Mouse (Mus musculus) heart, adult 11 months (tissue): ENCODE data around the gene Syngr2.
"Not testable (repeated sequence)": the region's sequence is repeated elsewhere in the genome, so short reads cannot be mapped to it uniquely, and the experiment has no call there.

Experiments
- DNase-seq: peaks from one replicate; pipeline ENCODE4 v3.0.0; 2022

The Syngr2 gene

DNA sequence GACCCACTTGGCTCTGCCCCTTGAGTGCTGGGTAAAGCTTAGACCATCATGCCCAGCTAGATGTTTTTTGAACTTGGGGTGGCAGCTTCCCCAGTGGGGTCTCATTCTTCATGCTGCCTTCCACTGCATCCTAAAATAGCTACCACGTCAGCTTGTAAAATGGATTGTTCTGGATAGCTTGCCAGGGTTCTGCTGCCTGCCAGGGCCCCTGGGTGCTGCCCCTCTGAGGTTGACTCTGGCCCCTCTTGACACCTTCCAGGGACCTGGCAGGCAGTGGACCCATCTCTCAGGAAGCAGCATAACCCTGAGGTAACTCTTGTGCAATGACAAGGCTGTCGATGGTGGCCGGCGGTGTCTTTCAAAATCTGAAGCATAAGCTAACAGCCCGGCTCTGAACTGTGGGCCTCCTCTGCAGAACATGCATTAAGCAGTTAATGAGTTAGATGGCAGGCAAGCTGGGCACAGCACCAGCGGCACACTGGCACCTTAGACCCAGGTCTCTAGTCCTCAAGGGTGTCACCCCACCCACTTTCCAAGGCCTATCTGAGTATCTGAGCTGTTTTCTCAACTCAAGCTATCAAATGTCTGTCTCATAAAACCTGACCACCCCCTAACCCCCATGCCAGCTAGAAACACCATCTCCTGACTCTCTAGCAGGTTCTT, 5.4 kb downstream of the Syngr2 start:
- DNase-seq, result peak; percentile 89

DNA sequence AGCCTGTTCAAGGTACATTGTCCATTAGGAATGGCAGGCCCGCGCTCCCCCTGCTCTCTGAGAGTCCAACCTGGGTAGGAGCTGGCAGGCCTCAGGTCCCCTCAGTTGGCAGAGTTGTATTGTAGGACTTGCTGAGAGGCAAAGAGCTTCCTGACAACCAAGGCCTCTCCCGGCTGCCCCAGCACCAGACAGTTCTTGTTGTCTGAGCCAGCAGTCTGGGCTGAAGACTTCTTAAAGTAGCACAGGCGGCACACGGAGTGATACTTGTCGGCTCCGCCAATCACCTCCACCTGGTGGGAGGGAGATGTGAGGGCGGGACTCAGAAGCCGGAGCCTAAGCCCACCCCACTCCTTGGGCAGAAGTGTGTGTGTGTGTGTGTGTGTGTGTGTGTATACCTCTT, 6.4 kb downstream of the Syngr2 start:
- peak; percentile 93 for DNase-seq

DNA sequence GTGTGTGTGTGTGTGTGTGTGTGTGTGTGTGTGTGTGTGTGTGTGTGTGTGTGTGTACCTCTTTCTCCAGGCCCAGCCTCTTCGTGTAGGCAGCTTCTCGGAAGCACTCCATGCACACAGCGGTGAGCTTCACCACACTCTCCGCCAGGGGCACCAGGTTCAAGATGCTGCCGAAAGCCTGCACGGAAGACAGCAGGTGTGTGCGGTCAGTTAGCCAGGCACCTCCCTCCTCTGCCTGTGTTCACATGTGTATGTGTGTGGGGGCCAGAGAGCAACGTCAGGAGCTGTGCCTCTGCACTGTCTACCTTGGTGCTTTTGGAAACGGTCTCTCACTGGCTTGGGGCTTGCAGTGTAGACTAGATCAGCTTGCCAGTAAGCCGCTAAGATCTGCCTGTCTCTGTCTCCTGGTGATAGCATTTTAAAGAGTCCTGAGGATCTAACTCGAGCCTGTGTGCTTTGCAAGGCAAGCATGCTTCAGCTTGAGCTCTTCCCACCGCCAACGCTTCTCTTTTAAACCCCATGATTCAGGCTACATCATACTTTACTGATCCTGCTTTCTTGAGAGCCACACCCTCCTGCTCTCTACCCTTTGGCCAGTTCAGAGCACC, 7.0 kb downstream of the Syngr2 start:
- no peak for DNase-seq

DNA sequence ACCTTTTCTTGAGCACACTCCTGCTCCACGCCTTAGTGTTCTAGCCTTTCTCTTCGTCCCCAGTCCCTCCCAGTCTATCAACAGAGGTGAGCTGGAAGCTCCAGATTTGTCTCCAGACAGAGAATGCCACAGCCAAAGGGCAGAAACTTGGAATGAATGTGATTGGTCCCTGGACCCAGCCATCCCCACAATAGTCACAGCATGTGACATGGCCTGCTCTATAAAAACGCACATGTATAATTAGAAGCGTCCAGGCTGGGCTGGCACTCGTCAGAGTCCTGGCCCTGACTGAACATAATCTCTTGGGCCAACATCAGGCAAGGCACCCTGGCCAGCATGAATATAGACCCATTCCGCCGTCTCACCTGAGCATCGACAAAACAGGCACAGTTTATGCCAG, 9.6 kb downstream of the Syngr2 start:
- DNase-seq, result peak; percentile 99

DNA sequence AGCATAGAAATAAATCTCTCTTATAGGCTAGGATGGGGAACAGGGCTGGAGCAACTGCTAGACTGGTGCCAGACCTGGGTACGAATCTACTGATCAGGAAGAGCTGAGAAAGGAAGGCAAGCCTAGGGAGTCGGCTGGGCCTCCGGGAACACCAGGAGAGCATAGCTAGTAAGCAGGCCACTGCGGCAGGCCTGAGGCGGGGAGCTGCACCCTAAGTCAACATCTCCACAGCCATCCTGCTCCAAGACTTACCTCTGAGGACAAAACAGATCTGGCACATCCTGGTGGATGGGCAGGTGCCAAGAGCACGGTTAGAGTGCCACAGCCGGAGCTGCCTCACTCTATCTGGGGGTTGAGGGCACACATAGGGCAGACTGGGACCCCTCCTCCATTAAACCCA, 10.7 kb downstream of the Syngr2 start:
- DNase-seq, result no peak

DNA sequence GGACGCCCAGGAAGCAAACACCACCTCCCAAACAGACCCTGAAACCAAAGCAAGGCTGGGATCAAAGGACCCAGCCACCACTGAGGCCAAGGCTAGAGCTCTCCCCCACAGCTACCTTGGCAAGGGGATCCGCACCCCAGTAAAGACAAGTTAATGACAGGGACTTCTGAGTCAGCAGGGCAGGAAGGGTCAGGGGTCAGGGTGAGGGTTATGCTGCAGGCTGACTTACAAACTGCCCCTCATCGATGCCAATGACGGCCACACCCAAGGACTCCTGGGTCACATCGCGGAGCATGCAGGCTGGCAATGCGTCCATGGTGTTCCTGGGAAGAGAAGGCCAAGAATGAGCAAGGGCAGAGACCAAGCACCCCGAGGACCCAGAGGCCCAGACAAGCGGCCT, 12.4 kb downstream of the Syngr2 start:
- no peak for DNase-seq

DNA sequence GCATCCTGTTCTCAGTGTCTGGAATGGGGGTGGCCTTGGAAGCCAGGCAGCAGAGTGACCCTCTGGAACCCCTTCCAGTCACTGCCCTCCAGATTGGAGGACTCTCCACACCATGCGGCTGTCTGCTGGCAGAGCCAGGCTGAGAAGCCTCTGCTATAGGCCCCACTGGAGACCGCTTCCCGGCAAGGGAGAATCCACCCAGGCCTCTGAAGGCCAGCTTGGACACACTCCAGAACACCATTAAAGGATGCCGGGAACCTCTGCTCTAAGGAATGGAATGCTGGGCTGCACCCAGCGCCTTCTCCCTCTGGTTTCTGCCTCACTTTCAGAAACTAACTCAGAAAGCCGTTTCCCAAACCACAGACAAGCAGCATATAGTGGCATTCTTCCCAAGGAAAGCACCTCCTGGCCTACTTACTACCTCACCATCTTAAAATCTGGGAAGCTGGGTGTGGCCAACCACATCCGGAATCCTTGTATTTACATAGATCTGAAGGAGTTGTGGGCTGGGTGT, 13.3 kb downstream of the Syngr2 start:
- no peak for DNase-seq

DNA sequence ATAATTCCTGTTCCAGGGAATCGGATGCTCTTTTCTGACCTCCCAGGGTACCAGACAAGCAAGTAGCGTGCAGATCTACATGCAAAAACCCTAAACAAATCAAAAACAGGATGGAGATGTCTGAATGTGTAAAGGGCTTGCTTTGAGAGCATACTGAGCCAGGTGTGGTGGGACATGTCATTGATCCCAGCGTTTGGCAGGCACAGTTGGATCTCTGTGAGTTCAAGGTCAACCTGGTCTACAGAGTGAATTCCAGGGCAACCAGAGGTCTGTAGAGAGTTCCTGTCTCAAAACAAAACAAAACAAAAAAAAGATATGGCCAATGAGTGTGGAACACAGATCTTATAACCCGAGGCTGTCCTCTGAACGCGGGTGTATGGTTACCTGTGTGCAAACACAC, 13.9 kb downstream of the Syngr2 start:
- no peak for DNase-seq

DNA sequence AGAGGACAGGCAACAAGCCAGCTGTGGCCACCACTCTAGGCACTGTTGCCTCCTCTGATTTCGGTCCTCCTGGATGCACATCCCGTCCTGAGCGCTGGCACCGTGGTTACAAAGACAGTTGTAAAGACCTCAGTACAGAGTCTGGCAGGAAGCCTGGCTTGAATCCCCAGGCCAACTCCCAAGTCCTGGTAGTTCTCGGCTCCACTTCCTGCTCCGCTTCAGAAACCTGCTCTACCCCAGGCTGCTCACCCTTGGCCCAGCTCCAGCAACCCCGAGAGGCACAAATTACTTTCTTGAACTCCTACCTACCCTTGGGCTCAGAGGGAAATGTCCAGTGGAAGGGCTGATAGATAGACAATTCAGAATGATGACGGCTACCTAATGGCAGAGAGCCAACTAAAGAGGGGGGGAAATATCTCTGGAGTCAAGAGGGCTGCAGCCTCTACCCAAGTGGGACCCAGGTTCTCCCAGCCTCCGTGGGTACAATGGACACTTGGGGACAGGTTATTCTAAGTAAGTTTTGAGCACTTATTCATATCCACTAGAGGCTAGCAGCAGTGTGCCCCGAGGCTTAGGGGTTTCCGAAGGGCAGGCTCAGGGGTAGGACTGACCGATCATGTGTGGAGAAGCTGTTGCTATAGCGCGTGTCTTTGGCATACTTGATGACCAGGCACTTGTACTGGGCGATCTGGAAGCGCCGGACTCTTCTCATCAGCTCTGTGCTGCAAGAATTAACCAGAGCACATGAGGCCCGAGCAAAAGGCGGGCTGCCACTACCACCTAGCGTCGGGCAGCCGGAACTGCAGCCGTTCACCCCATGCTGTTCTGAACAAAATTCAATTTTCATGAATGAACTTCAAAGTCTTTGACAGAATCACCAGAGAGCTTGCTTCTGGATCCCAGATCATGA, 14.8 kb downstream of the Syngr2 start:
- DNase-seq, result peak; percentile 98

DNA sequence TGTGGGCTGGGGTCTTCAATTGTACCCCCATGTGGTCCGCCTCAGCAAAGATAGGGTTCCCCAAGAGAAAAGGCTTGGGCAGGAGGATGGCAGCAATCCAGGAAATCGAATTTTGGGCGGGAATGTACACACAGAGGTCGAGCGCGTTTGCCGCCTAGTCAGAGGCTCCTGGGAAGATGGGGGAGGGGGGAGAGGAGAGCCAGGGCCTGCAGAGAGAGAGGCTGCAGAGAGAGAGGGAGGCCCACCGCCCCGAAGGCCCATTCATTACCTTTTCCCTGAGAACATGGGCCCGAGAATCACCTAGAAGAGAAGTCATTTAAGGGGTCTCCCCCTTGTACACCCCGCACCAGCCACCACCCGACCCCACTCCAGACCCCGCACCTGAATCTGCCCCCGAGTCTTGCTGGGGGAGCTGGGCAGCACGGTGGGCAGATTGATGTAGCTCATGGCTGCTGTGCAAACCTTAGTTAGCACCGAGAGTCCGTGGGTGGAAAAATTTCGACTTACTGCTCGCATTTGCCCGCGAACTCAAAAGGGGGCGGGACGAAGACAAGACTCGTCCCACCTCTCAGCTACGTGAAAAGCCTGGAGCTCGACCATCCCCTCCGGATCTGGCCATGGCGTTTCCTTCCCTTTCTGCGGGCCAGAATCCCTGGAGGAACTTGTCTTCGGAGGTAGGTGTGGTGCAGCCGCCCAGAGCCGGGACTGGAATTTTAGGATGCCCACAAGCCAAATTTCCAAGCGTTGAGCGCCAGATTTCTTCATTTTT, 16.0 kb downstream of the Syngr2 start, which contains the start of the genes Afmid and Tk1:
TSS of gene Afmid (plus strand) at position 592 of the 769 bp plus-strand sequence.
TSS of gene Tk1 (minus strand) at position 760 of the 769 bp plus-strand sequence.
- DNase-seq, result peak; percentile 98

DNA sequence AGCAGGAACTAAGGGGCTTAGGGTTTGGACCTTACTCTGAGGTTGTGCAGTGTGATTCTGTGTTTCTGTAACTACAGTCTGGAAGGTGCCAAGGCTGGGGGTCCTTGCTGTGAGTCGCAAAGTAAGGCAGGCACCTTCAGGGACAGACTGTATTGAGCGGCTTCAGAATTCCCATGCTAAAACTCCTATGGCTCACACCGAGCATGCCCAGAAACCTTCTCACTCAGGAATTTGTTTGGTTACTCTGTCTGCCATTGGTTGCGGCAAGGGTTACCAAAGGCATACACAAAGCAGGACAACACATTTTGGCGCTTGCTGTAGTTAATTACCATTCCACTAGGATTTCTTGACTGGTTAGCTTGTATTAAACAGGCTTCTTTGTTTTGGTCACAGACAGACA, 16.7 kb downstream of the Syngr2 start:
- DNase-seq, result no peak

DNA sequence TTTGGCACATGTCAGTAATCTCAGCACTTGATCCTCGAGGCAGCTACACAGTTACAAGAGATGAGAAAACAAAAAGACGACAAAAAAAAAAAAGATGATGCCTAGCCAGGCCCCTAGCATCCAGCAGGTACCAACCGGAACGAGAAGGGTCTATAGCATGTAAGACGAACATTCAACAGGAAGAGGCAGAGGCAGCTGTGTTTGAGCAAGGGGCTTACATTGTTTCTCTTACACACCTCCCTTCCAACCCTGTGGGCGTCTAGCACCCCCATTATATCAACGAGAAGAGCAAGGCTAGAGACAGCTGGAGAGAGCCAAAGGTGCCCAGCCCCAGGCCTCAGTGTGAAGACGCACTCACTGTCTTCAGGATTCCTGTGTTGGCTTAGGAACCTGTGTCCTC, 17.4 kb downstream of the Syngr2 start:
- no peak for DNase-seq

DNA sequence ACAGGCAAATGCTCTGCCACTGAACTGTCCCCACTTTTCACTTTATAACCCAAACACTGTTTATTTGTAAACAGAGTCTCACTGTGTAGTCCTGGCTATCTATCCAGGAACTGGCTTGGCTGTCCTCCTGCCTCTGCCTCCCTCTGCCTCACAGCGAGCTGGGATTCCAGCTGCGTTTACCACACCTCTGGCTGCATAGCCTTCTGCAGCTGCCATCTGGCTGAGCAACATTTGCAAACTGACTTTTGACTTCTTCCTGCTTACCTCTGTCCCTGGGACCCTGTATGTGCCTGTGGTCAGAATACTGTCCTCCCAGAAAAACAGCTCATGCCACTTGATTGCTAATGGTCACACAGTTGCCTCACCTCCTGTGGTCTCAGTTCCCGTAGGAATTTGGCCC, 17.9 kb downstream of the Syngr2 start:
- DNase-seq, result no peak

DNA sequence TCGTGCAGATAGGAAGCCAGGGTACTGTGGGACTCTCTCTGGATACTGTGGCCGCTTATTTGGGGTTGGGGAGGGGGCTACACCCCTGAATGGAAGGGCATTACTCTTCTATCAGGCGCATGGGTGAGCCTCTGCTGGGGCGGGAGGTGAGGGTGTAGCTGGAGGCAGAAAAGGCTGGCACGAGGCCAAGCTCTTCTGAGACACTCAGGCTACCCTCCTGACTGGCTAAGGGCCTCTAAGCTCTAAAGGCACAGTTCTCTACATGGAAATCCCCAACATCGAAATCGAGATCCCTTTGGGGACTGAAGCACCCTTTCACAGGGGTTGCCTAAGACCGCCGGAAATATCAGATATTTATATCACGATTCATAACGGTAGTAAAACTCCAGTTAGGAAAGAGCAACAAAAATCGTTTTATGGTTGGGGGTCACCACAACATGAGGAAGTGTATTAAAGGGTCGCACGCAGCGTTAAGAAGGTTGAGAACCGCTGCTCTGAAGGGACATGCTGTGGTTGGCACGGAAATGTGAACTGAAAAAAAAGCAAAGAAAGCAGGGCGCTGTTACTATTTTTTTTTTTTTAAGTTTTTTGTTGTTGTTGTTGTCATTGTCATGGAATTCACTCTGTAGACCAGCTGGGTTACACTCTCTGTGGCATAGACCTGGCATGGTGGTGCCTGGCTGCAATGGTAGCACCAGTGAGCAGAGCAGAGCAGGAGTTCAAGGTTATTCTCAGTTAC, 18.9 kb downstream of the Syngr2 start:
- peak; percentile 96 for DNase-seq

DNA sequence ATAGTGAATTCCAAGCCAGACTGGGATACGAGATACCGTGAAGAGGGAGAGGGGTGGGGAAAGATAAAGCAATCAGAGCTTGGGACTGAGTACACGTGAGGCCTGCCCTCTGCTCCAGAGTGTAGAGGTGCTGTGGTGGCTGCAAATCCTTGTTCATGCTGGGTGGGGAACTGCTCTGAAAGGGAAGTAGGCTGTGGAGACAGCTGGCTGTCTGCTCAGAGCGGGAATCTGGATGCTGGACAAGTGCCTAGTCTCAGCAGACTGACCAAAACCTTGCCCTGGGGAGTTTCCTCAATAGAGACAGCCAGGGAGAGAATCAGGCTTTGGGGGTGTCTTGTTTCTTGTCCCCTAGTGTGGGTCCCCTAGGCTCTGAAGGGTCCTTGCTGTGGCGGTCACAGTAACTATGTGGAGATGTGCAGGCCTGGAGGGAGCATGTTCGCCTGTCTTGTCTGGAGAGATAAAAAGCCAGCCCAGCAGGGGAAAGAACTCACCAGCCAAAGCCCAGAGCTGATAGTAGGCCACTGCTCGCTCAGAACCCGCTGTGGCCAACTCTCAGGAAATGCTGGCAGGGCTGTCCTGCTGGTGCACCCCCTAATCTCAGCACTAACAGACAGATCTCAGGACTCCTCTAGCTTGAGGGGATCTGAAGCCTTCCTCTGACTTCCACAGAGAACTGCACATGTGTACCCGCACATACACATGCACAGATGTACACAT, 19.6 kb downstream of the Syngr2 start:
- peak; percentile 97 for DNase-seq

DNA sequence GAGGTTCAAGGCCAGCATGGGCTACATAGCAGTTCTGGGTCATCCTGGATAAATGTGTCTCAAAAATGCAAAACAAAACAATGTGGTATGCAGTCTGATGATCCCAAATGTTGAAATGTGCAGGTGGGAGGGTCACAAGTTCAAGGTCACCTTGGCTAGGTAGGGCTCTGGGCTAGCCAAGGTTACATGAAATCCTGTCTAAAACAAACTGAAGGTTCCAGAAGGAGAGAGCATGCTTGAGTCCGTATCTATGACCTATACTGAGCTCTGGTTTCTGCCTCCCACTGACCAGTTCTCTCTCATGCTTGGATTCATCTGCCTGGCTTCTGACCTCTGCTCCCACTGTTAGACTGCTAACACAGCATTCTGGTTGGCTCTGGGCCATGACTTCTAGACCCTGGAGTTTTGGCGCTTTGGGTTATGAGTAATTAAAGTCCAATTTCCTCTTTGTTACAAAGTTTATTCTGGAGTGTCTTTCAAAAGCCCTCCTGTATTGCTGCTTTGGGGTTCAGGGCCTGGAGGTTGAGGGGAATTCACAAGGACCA, 20.3 kb downstream of the Syngr2 start:
- DNase-seq, result no peak

DNA sequence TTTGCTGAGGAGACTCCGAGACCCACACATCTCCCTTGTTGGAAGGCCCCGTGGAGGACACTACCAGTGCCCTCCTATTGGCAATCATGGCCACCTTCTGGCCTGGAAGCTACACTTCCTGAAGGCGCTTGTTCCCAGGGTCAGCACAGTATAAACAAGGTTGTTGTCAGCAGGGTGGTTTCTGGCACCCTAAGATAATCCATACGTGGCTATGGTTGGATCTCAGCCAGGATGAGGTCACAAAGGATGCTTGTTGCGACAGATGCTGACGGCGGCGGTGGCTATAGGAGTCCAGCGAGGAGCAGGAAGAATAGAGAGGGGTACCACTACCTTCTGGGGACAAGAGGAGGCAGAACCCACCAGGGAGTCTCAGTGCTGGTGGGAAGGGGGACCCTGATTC, 20.9 kb downstream of the Syngr2 start:
- no peak for DNase-seq

DNA sequence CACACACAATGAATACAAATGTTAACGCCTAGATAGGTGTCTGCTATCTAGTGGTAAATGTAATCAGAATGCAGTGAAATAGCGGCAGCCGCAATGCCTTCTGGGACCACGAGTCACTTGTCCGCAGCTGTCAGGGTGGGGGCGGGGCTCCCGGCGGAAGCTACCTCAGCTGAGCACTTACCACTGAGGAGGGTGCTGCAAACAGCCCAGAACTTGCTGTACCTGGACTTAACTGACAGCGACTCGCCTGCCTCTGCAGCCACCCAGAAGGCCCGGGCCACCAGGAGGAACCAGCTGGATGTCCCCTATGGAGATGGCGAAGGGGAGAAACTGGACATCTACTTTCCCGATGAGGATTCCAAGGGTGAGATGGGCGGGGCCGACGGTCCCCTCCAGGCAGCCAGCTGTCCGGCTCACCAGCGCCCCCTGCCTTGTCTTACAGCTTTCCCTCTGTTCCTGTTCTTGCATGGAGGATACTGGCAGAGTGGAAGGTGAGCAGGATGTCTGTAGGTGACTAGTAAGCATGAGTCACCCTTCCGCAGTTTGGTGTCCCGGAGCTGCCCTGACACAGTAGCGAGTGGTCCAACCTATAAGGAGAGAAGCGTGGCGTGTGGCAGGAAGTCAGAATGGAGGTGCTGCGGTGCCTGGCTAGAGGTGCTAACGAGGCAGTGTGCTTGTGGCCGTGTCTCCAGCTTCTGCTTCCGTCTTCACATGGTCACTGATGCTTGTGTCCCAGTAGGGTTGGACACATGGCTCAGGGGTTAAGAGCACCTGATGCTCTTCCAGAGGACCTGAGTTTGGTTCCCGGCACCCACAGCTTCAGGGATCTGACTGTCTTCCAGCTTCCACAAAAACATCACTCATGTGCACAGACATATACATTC, 22.9 kb downstream of the Syngr2 start:
- DNase-seq, result peak; percentile 97

DNA sequence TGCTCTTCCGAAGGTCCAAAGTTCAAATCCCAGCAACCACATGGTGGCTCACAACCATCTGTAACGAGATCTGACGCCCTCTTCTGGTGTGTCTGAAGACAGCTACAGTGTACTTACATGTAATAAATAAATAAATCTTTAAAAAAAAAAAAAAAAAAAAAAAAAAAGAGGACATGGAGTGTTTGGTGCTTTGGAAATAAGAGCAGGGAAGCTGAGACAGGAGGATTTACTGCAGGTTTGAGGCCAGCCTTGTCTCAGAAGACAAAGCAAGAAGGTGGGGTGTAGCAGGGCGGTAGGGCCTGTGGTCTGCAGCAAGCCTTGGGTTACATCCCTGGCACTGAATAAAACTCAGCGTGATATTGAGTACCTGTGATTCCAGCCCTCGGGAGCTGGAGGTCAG, 24.0 kb downstream of the Syngr2 start:
- DNase-seq, result not testable (repeated sequence)

DNA sequence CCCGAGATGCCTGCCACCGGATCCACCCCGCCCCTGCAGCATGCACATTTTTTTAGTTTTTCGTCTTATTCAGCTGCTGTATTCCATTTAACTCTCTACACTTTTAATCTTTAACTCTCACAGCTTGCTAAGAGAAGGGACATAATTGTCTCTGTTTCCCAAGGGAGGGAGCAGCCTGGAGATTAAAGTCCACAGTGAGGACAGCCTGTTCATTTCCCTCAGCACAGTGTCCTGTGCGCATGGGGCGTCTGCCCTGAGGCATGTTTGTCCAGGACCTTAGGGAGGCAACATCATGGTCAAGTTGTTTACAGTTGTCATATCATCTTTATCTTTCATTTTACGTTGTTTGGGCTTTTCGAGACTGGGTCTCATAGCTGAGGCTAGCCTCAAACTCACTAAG, 24.6 kb downstream of the Syngr2 start:
- no peak for DNase-seq
